Mouse (Mus musculus) kidney, postnatal 0 days (tissue): ENCODE data around the gene Insyn1. TPM values are rescaled to one million over a fixed set of nuclear protein-coding genes. Genes with fewer than 3 reads are reported as not detected.

Source experiments
- ATAC-seq: fragments of 200-750 bp; cut with Nextera tagmentation; replicated peaks from 2 replicates; pipeline ENCODE4 v1.8.0; 2017; ENCODE audit warnings: low read depth, moderate number of reproducible peaks, moderate TSS enrichment, moderate library complexity; ENCODE audit not compliant: low FRiP score
- DNase-seq: peaks from one replicate; pipeline ENCODE4 v3.0.0-alpha.2; 2016; ENCODE audit warnings: low spot score
- H3K27ac ChIP-seq: fragments of 300-500 bp; sonication (generic); 2 replicates; pipeline ENCODE4 v1.5.1; 2014; ENCODE audit warnings: mild to moderate bottlenecking
- H3K27me3 ChIP-seq: fragments of 300-500 bp; sonication (generic); 2 replicates; pipeline ENCODE4 v1.6.1; 2014; ENCODE audit warnings: low read length, mixed read lengths; ENCODE audit not compliant: insufficient read depth
- H3K36me3 ChIP-seq: fragments of 300-500 bp; sonication (generic); 2 replicates; pipeline ENCODE4 v1.6.1; 2014; ENCODE audit warnings: low read length, mixed read lengths; ENCODE audit not compliant: insufficient read depth
- H3K4me1 ChIP-seq: fragments of 300-500 bp; sonication (generic); replicated peaks from 2 replicates; pipeline ENCODE4 v1.6.1; 2014; ENCODE audit warnings: antibody characterized with exemption, low read length, mixed read lengths; ENCODE audit not compliant: insufficient read depth
- H3K4me2 ChIP-seq: fragments of 300-500 bp; sonication (generic); 2 replicates; pipeline ENCODE4 v1.6.1; 2014; ENCODE audit warnings: mild to moderate bottlenecking, low read length, moderate library complexity, mixed read lengths
- H3K4me3 ChIP-seq: fragments of 300-500 bp; sonication (generic); replicated peaks from 2 replicates; pipeline ENCODE4 v1.5.1; 2014; ENCODE audit warnings: low read depth, low read length
- H3K9ac ChIP-seq: fragments of 300-500 bp; sonication (generic); 2 replicates; pipeline ENCODE4 v1.6.1; 2014; ENCODE audit warnings: low read depth, low read length
- H3K9me3 ChIP-seq: fragments of 300-500 bp; sonication (generic); replicated peaks from 2 replicates; pipeline ENCODE4 v1.6.1; 2016; ENCODE audit warnings: low read length, inconsistent platforms, mixed read lengths
- CTCF ChIP-seq: IDR thresholded peaks from 2 replicates; pipeline ENCODE4 v1.5.1; 2016; ENCODE audit warnings: antibody characterized with exemption, low read depth, mild to moderate bottlenecking, moderate library complexity
- WGBS: fragments of 180-500 bp; shearing (Covaris S2); extraction: QIAGEN DNeasy Blood & Tissue Kit; methylation state at CpG from one replicate; pipeline ENCODE4 v1.1.7; 2014; 5-methylcytosine and 5-hydroxymethylcytosine counted together
- polyA plus RNA-seq: library from polyadenylated mRNA; unstranded; fragments of >200 nt; fragmentation: Nextera tagmentation; extraction: Ambion mirVana; gene quantifications from 2 replicates; pipeline ENCODE4 v1.2.1, GENCODE M21; 2015

Insyn1 gene
- polyA plus RNA-seq, 1 experiment from 2014 or later = 1.4 TPM

- H3K4me3 ChIP-seq = no peak overlapping the region
- H3K4me2 ChIP-seq = no peak overlapping the region
- no peaks in the 10 kb centered on the region for H3K27me3 ChIP-seq
- H3K36me3 ChIP-seq = no peaks in the 10 kb centered on the region
- no peaks in the 10 kb centered on the region for H3K9me3 ChIP-seq
- TF ChIP-seq CTCF = no peak
- no peak overlapping the region for H3K27ac ChIP-seq
- H3K9ac ChIP-seq = no peak overlapping the region
- 44% methylated on average over 7 of the region's 7 CpGs for WGBS
- no peaks in the 10 kb centered on the region for H3K4me1 ChIP-seq
- DNase-seq (peak; percentile 18), ATAC-seq (no peak)
These were observed 46.0 kb upstream of the Insyn1 start for GRCm38 (mm10) chr9:58442105-58443010.

DNA sequence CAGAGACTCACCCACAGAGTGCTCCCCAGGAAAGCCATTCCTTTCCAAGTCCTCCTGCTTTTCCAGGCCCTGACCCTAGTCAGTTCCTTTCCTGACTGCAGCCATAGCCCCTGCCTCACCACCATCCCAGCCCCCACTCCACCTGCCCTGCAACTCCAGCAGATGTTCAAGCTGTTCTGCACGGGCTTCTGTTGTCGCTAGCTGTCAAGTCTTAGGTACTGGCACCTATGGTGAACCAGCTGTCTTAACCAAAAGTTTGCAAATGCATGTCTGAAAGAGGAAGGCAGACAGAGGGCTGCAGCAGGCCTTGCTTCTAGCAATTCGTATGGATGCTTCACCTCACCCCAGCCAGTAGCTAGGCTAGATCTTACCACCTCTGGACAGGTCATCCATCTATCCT is 45.3 kb upstream of the Insyn1 start:
- H3K9me3 ChIP-seq = no peaks in the 10 kb centered on the region
- DNase-seq (no peak), ATAC-seq (no peak)
- no peak overlapping the region for H3K27ac ChIP-seq
- 74% methylated on average over 3 of the region's 3 CpGs for WGBS
- no peak overlapping the region for H3K4me2 ChIP-seq
- H3K36me3 ChIP-seq = no peaks in the 10 kb centered on the region
- H3K9ac ChIP-seq = no peak overlapping the region
- H3K4me3 ChIP-seq = no peak overlapping the region
- H3K4me1 ChIP-seq = no peaks in the 10 kb centered on the region
- TF ChIP-seq CTCF = no peak
- H3K27me3 ChIP-seq = no peaks in the 10 kb centered on the region

GRCm38 (mm10) chr9:58446829-58447228 is 41.6 kb upstream of the Insyn1 start:
- Histone ChIP-seq H3K4me3 (no peak overlapping the region), H3K27ac (no peak overlapping the region), H3K9ac (no peak overlapping the region), H3K9me3 (no peaks in the 10 kb centered on the region), H3K27me3 (no peaks in the 10 kb centered on the region), H3K4me2 (no peak overlapping the region), H3K4me1 (no peaks in the 10 kb centered on the region), H3K36me3 (no peaks in the 10 kb centered on the region)
- 39% methylated on average over 4 of the region's 4 CpGs for WGBS
- DNase-seq = no peak
- no peak for ATAC-seq
- TF ChIP-seq CTCF = no peak

GRCm38 (mm10) chr9:58447997-58448595 is 40.3 kb upstream of the Insyn1 start:
- WGBS = 57% methylated on average over 12 of the region's 12 CpGs
- no peak overlapping the region for H3K4me3 ChIP-seq
- H3K27ac ChIP-seq = no peak overlapping the region
- H3K36me3 ChIP-seq = no peaks in the 10 kb centered on the region
- H3K4me1 ChIP-seq = no peaks in the 10 kb centered on the region
- TF ChIP-seq CTCF = no peak
- H3K4me2 ChIP-seq = no peak overlapping the region
- DNase-seq (no peak), ATAC-seq (no peak)
- H3K27me3 ChIP-seq = no peaks in the 10 kb centered on the region
- no peaks in the 10 kb centered on the region for H3K9me3 ChIP-seq
- no peak overlapping the region for H3K9ac ChIP-seq

GRCm38 (mm10) chr9:58449526-58449925 is 38.9 kb upstream of the Insyn1 start:
- ATAC-seq (no peak), DNase-seq (no peak)
- H3K9me3 ChIP-seq = no peaks in the 10 kb centered on the region
- H3K4me3 ChIP-seq = no peak overlapping the region
- no peaks in the 10 kb centered on the region for H3K27me3 ChIP-seq
- no peak overlapping the region for H3K4me2 ChIP-seq
- H3K9ac ChIP-seq = no peak overlapping the region
- H3K27ac ChIP-seq = no peak overlapping the region
- no peaks in the 10 kb centered on the region for H3K36me3 ChIP-seq
- WGBS = 54% methylated on average over 3 of the region's 3 CpGs
- no peak for TF ChIP-seq CTCF
- no peaks in the 10 kb centered on the region for H3K4me1 ChIP-seq

DNA sequence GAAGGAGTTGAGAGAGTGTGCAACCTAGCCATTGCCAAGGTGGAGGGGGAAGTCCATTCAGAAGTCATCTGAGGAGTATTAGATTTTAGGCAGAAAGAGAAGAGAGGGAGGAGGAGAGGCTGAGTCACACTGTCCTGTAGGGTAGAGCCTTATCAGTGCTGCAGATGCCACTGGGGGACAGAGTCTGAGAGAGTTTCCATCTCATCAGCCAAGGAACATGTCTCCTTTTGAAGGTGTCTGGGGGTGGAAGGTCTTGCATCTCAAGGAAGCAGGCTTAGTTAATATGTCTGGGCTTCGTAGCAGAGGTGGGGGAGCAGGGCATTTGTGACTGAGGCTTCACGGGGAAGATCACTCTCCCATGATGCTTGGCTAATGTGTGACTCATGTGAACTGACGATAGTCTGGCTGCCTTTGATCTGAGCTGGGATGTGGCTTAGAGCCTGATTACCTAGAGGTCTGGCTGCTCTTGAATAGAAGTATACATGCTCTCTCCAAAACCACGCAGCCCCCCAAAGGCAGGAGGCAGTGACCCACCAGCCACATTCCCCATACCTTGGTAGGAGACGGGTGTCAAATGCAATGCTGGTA is 34.5 kb upstream of the Insyn1 start:
- no peak overlapping the region for H3K4me3 ChIP-seq
- no peaks in the 10 kb centered on the region for H3K36me3 ChIP-seq
- no peaks in the 10 kb centered on the region for H3K27me3 ChIP-seq
- H3K27ac ChIP-seq = no peak overlapping the region
- no peaks in the 10 kb centered on the region for H3K9me3 ChIP-seq
- DNase-seq (no peak), ATAC-seq (no peak)
- no peak for TF ChIP-seq CTCF
- H3K4me2 ChIP-seq = no peak overlapping the region
- WGBS = 61% methylated on average over 5 of the region's 5 CpGs
- peaks cover 3% of the 10 kb centered on the region; the same call in 1 of the 2 replicates for H3K4me1 ChIP-seq
- H3K9ac ChIP-seq = no peak overlapping the region
